Mouse (Mus musculus): ENCODE measurements at regions not wholly inside any gene's neighbourhood (a gene's known extent, or its start where the extent isn't known, plus 50 kb on each side); places are given as distances from the start of the nearest gene placed in this dataset.

DNA sequence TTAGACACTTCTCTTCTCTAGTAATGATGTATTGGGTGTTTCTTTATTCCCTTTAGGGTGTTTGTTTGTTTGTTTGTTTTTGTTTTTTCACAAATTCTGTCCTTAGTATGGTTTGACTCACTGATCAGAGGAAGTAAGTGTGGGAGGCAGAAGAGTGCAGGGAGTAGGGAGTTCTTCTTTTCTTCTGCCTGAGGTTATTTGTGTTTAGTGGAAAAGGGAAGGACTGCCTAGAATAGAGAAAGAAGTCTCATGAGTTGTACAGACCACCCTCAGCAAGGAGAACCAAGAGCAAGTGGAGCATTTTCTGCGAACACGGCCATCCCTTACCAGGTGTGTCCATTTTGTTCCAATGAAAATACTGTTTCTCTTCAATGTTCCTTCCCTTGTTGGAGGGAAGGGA is 253.9 kb downstream of the Ptprc start:
- TF ChIP-seq GATA1 (IDR thresholded peaks at IDR 0.05; ENCODE audit: borderline replicate concordance, low read length) = no peak
- TF ChIP-seq FLI1 (IDR thresholded peaks at IDR 0.05; ENCODE audit: low read length) = no peak
